Mouse (Mus musculus) neural tube, embryonic 14.5 days (tissue): ENCODE results near the gene Mtrf1l. TPM values are rescaled to one million over a fixed set of nuclear protein-coding genes. Genes with fewer than 3 reads are reported as not detected.

Experiments
- ATAC-seq: fragments of 200-750 bp; cut with Nextera tagmentation; 2 replicates; pipeline ENCODE4 v1.8.0; 2017; ENCODE audit warnings: low read depth, mild to moderate bottlenecking, moderate TSS enrichment, moderate library complexity
- H3K27ac ChIP-seq: fragments of 300-500 bp; sonication (generic); 2 replicates; pipeline ENCODE4 v1.5.1; 2014; ENCODE audit warnings: low read depth, mild to moderate bottlenecking, control low read depth, low read length, moderate library complexity, mixed read lengths
- H3K27me3 ChIP-seq: fragments of 300-500 bp; sonication (generic); 2 replicates; pipeline ENCODE4 v1.6.1; 2014; ENCODE audit warnings: low read length; ENCODE audit not compliant: control insufficient read depth, insufficient read depth
- H3K36me3 ChIP-seq: fragments of 300-500 bp; sonication (generic); 2 replicates; pipeline ENCODE4 v1.6.1; 2014; ENCODE audit warnings: low read length, mixed read lengths; ENCODE audit not compliant: control insufficient read depth, insufficient read depth
- H3K4me1 ChIP-seq: fragments of 300-500 bp; sonication (generic); 2 replicates; pipeline ENCODE4 v1.6.1; 2014; ENCODE audit warnings: low read length; ENCODE audit not compliant: control insufficient read depth, insufficient read depth
- H3K4me2 ChIP-seq: fragments of 300-500 bp; sonication (generic); 2 replicates; pipeline ENCODE4 v1.6.1; 2014; ENCODE audit warnings: mild to moderate bottlenecking, low read depth, low read length, control low read depth
- H3K4me3 ChIP-seq: fragments of 300-500 bp; sonication (generic); 2 replicates; pipeline ENCODE4 v1.5.1; 2014; ENCODE audit warnings: low read depth, low read length, control low read depth, mixed read lengths
- H3K9ac ChIP-seq: fragments of 300-500 bp; sonication (generic); replicated peaks from 2 replicates; pipeline ENCODE4 v1.6.1; 2014; ENCODE audit warnings: low read depth, mild to moderate bottlenecking, control low read depth, low read length, mixed read lengths
- H3K9me3 ChIP-seq: fragments of 300-500 bp; sonication (generic); 2 replicates; pipeline ENCODE4 v1.6.1; 2016; ENCODE audit warnings: low read length; ENCODE audit not compliant: control insufficient read depth
- WGBS: fragments of 180-500 bp; shearing (Covaris S2); extraction: QIAGEN DNeasy Blood & Tissue Kit; methylation state at CpG from one replicate; pipeline ENCODE4 v1.1.7; 2014; 5-methylcytosine and 5-hydroxymethylcytosine counted together
- polyA plus RNA-seq: library from polyadenylated mRNA; unstranded; fragments of >200 nt; fragmentation: Nextera tagmentation; extraction: Ambion mirVana; gene quantifications from 2 replicates; pipeline ENCODE4 v1.2.1, GENCODE M21; 2014

Gene Mtrf1l
- 11.4 and 13.1 TPM in 2 replicates for polyA plus RNA-seq

DNA sequence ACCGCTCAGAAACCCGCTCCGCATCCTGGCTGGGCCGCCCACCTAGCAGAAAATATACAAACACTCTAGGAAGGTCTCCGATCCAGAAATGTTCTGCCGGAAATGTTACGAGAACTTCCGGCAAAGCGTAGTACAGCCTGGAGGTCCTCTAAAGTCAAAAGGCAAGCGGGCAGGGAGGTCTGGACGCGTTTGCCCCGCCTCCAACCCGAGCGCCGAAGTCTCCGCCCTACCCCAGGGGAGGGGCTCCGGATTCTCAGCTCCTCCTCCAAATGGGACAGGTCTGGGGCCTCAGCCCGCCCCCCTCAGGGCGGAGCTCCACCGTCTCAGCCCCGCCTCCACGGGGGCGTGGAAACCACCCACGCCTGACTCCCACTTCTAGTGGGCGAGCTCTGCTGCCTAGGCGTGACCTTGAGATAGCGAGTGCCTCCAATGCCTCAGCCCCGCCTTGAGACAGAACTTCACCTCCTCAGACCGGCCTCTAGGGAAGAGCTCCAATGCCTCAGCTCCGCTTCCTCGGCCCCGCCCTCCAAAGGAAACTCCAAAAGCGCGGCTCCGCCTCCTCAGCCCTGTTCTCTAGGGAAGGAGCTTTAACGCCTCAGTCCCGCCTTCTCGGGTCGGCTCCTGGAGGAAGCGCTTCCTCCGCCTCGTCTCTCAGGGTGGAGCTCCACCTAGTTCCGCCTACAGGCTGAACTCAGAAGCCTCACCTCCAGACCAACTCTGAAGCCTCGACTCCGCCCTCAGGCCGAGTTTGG lies at the start of gene Mtrf1l:
Mtrf1l (minus strand) TSS at position 171 of the 752 bp plus-strand sequence.
- Histone ChIP-seq H3K36me3 (peaks cover 8% of the 10 kb centered on the region), H3K27me3 (no peaks in the 10 kb centered on the region), H3K27ac (peak within 1 kb of the TSS; percentile 64), H3K9ac (peak within 1 kb of the TSS; percentile 86), H3K4me2 (peak within 1 kb of the TSS; percentile 69), H3K9me3 (no peaks in the 10 kb centered on the region), H3K4me1 (peaks cover 9% of the 10 kb centered on the region), H3K4me3 (peak within 1 kb of the TSS; percentile 91)
- under 1% methylated on average over 47 of the region's 47 CpGs for WGBS
- peak; percentile 97 for ATAC-seq

- H3K4me2 ChIP-seq: no peak overlapping the region
- no peak overlapping the region for H3K27ac ChIP-seq
- H3K4me1 ChIP-seq: peaks cover 13% of the 10 kb centered on the region
- no peak overlapping the region for H3K9ac ChIP-seq
- no peak overlapping the region for H3K4me3 ChIP-seq
- no peaks in the 10 kb centered on the region for H3K36me3 ChIP-seq
- WGBS: 25% methylated on average over 4 of the region's 4 CpGs
- H3K9me3 ChIP-seq: no peaks in the 10 kb centered on the region
- no peak for ATAC-seq
- no peaks in the 10 kb centered on the region for H3K27me3 ChIP-seq
Observed at GRCm38 (mm10) chr10:5871081-5871480, 47.4 kb upstream of the Mtrf1l start.

GRCm38 (mm10) chr10:5867981-5868552 lies 44.4 kb upstream of the Mtrf1l start:
- ATAC-seq: peak; percentile 68
- Histone ChIP-seq H3K27ac (0 out of 2 replicates have a peak overlapping the region, but pooled peaks have one; percentile 2), H3K4me2 (no peak overlapping the region), H3K4me1 (peaks cover 13% of the 10 kb centered on the region), H3K27me3 (no peaks in the 10 kb centered on the region), H3K36me3 (no peaks in the 10 kb centered on the region), H3K9me3 (no peaks in the 10 kb centered on the region), H3K4me3 (no peak overlapping the region), H3K9ac (no peak overlapping the region)
- 43% methylated on average over 11 of the region's 11 CpGs for WGBS

GRCm38 (mm10) chr10:5865996-5866395 lies 42.3 kb upstream of the Mtrf1l start:
- no peak overlapping the region for H3K4me2 ChIP-seq
- H3K9me3 ChIP-seq: no peaks in the 10 kb centered on the region
- H3K4me3 ChIP-seq: no peak overlapping the region
- no peaks in the 10 kb centered on the region for H3K27me3 ChIP-seq
- no peak overlapping the region for H3K27ac ChIP-seq
- H3K36me3 ChIP-seq: no peaks in the 10 kb centered on the region
- ATAC-seq: no peak
- H3K9ac ChIP-seq: no peak overlapping the region
- H3K4me1 ChIP-seq: peaks cover 5% of the 10 kb centered on the region
- WGBS: 67% methylated on average over 2 of the region's 2 CpGs

DNA sequence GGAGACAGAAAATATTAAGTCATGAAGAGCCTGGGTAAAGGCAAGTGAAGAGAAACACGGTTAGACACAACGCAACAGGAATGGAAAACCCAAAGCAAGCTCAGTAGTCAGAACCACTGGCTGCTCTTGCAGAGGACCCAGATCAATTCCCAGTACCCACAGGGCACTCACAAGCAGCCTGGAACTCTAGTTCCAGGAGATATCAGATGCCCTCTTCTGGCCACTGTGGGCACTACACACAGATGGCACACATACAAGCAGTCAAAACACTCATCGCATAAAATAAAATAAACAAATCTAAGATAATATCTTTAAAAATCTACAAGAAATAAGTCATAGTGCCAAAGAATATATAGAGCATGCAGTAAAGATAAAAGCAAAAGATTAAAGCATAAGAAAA lies 39.0 kb upstream of the Mtrf1l start:
- Histone ChIP-seq H3K4me1 (peaks cover 2% of the 10 kb centered on the region; the same call in 1 of the 2 replicates), H3K36me3 (no peaks in the 10 kb centered on the region), H3K9me3 (no peaks in the 10 kb centered on the region), H3K4me3 (no peak overlapping the region), H3K27me3 (no peaks in the 10 kb centered on the region), H3K27ac (no peak overlapping the region), H3K9ac (no peak overlapping the region), H3K4me2 (no peak overlapping the region)
- ATAC-seq: no peak
- WGBS: 97% methylated on average over 3 of the region's 3 CpGs

GRCm38 (mm10) chr10:5860849-5861248 lies 37.1 kb upstream of the Mtrf1l start:
- peak; percentile 28 for ATAC-seq
- no peaks in the 10 kb centered on the region for H3K9me3 ChIP-seq
- H3K36me3 ChIP-seq: no peaks in the 10 kb centered on the region
- no peak overlapping the region for H3K4me2 ChIP-seq
- H3K4me3 ChIP-seq: no peak overlapping the region
- H3K4me1 ChIP-seq: no peaks in the 10 kb centered on the region
- no peak overlapping the region for H3K9ac ChIP-seq
- H3K27me3 ChIP-seq: no peaks in the 10 kb centered on the region
- H3K27ac ChIP-seq: no peak overlapping the region
- 50% methylated on average over 3 of the region's 3 CpGs for WGBS

- Histone ChIP-seq H3K9me3 (no peaks in the 10 kb centered on the region), H3K4me1 (no peaks in the 10 kb centered on the region), H3K4me3 (no peak overlapping the region), H3K27ac (no peak overlapping the region), H3K4me2 (no peak overlapping the region), H3K27me3 (no peaks in the 10 kb centered on the region), H3K36me3 (no peaks in the 10 kb centered on the region), H3K9ac (no peak overlapping the region)
- ATAC-seq: no peak
- 77% methylated on average over 4 of the region's 4 CpGs for WGBS
Observed at GRCm38 (mm10) chr10:5859729-5860128, 36.0 kb upstream of the Mtrf1l start.

- H3K9ac ChIP-seq: no peak overlapping the region
- WGBS: 62% methylated on average over 10 of the region's 10 CpGs
- no peaks in the 10 kb centered on the region for H3K36me3 ChIP-seq
- H3K27ac ChIP-seq: no peak overlapping the region
- no peak overlapping the region for H3K4me3 ChIP-seq
- no peaks in the 10 kb centered on the region for H3K4me1 ChIP-seq
- no peaks in the 10 kb centered on the region for H3K9me3 ChIP-seq
- ATAC-seq: no peak
- H3K4me2 ChIP-seq: no peak overlapping the region
- no peaks in the 10 kb centered on the region for H3K27me3 ChIP-seq
Observed at GRCm38 (mm10) chr10:5857996-5858549, 34.4 kb upstream of the Mtrf1l start.

GRCm38 (mm10) chr10:5853290-5853868 lies 29.7 kb upstream of the Mtrf1l start:
- no peaks in the 10 kb centered on the region for H3K4me1 ChIP-seq
- H3K27ac ChIP-seq: no peak overlapping the region
- no peak for ATAC-seq
- no peak overlapping the region for H3K4me3 ChIP-seq
- no peak overlapping the region for H3K4me2 ChIP-seq
- 89% methylated on average over 8 of the region's 8 CpGs for WGBS
- no peaks in the 10 kb centered on the region for H3K36me3 ChIP-seq
- no peaks in the 10 kb centered on the region for H3K9me3 ChIP-seq
- no peak overlapping the region for H3K9ac ChIP-seq
- H3K27me3 ChIP-seq: no peaks in the 10 kb centered on the region
